Mouse (Mus musculus) cortical plate, adult 2 months (tissue): Measurements from ENCODE around the gene Ptprj. TPM values are rescaled to one million over a fixed set of nuclear protein-coding genes. Genes with fewer than 3 reads are reported as not detected.
"Not testable (repeated sequence)": the region's sequence is repeated elsewhere in the genome, so short reads cannot be mapped to it uniquely, and the experiment has no call there.

ENCODE experiments used
- H3K27ac ChIP-seq: fragments of 200-500 bp; 2 replicates; pipeline ENCODE4 v1.5.1; 2012; ENCODE audit warnings: low read length, control low read depth, inconsistent platforms; ENCODE audit not compliant: insufficient read depth
- H3K4me1 ChIP-seq: fragments of 200-500 bp; 2 replicates; pipeline ENCODE4 v1.6.1; 2011; ENCODE audit warnings: low read length; ENCODE audit not compliant: control insufficient read depth, insufficient read depth
- H3K4me3 ChIP-seq: fragments of 200-500 bp; 2 replicates; pipeline ENCODE4 v1.5.1; 2011; ENCODE audit warnings: mild to moderate bottlenecking, low read length, control low read depth; ENCODE audit not compliant: insufficient read depth
- CTCF ChIP-seq: fragments of 200-500 bp; IDR thresholded peaks from 2 replicates; pipeline ENCODE4 v1.5.1; 2011; ENCODE audit warnings: mild to moderate bottlenecking, control low read depth, low read length; ENCODE audit not compliant: insufficient read depth; ENCODE audit errors: extremely low read depth
- POLR2A ChIP-seq: fragments of 200-500 bp; IDR thresholded peaks from 2 replicates; pipeline ENCODE4 v1.6.1; 2011; ENCODE audit warnings: mild to moderate bottlenecking, low read length, control low read depth; ENCODE audit not compliant: insufficient read depth; ENCODE audit errors: extremely low read depth
- polyA plus RNA-seq: library from polyadenylated mRNA; depleted of rRNA; stranded (reverse); fragments of >200 nt; gene quantifications from 2 replicates; pipeline ENCODE4 v1.2.3, GENCODE M21; 2012

Ptprj gene
- polyA plus RNA-seq, 1 experiment = 36.9 TPM

GRCm38 (mm10) chr2:90579038-90579727 is 1.3 kb downstream of the Ptprj start:
- no peak for TF ChIP-seq CTCF
- 0 out of 2 replicates have a peak, but pooled peaks have one; percentile 24 for TF ChIP-seq POLR2A
- Histone ChIP-seq H3K27ac (peak overlapping the region; percentile 98), H3K4me3 (peak overlapping the region; percentile 95), H3K4me1 (peaks cover 7% of the 10 kb centered on the region; the same call in 1 of the 2 replicates)

DNA sequence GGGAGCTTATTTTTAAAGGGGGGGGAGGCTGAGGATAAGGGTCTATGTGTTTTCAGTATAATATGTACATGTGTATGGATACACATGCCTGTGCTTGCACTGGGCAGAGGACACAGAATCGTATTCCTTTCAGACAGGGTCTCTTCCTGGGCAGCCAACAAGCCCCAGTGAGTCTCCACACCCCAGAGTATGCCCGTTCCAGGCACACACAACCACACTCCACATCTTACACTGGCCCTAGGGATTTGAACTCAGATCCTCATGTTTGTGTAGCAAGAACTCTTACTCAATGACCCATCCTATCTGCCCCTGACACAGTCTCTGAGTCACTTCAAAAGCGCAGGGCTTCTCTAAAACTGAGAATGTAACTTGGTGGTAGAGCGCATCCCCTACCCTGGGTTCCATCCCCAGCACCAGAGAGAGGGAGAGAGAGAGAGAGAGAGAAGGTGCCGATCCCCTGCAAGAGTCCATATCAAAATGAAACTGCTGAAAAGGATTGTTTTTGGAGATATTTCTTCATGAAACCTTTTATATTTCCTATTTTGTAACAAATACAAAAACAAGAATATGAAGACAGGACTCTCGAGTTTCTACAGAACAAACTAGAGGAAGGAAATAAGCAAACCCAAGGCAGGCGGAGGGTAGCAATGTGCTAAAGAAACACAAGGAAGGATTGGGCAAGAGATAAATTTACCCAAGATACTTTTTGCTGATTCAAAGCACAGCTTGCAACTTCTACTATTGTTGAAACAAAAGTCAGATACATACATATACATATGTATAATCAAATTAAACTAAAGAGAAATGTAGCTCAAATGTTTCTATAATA is 2.8 kb downstream of the Ptprj start:
- TF ChIP-seq POLR2A (no peak), CTCF (no peak)

GRCm38 (mm10) chr2:90576936-90577335 is 3.5 kb downstream of the Ptprj start:
- H3K4me1 ChIP-seq = peaks cover 8% of the 10 kb centered on the region; the same call in 1 of the 2 replicates
- no peak overlapping the region for H3K27ac ChIP-seq
- TF ChIP-seq POLR2A (no peak), CTCF (no peak)
- H3K4me3 ChIP-seq = no peak overlapping the region

More for the DNA sequence above, 2.8 kb downstream of the Ptprj start:
- H3K27ac ChIP-seq = no peak overlapping the region
- H3K4me1 ChIP-seq = peaks cover 8% of the 10 kb centered on the region; the same call in 1 of the 2 replicates
- no peak overlapping the region for H3K4me3 ChIP-seq

GRCm38 (mm10) chr2:90576411-90576810 is 4.0 kb downstream of the Ptprj start:
- TF ChIP-seq CTCF = no peak
- TF ChIP-seq POLR2A = no peak
- H3K4me1 ChIP-seq = peaks cover 8% of the 10 kb centered on the region; the same call in 1 of the 2 replicates
- no peak overlapping the region for H3K4me3 ChIP-seq

GRCm38 (mm10) chr2:90575713-90576112 is 4.7 kb downstream of the Ptprj start:
- no peak overlapping the region for H3K27ac ChIP-seq
- no peak for TF ChIP-seq POLR2A
- no peak for TF ChIP-seq CTCF

More at GRCm38 (mm10) chr2:90576411-90576810, 4.0 kb downstream of the Ptprj start:
- H3K27ac ChIP-seq = no peak overlapping the region

DNA sequence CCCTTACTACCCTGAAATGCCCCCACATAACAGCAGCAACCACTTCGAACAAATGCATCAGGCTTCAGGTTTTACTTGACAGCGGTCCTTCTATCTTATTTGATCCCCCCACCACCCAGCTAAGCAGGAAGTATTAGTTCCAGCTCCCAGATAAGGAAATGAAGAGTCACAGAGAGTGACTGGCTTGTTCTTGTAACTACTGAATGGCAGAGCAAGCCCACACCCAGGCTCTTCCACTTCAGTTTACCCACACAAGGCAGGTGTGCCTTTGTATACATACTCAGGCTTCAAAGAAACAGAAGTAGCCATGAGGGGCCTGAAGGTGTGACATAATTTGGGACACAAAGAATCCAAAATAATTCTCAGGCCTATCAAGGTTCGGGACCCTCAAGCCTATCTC is 5.3 kb downstream of the Ptprj start:
- H3K4me3 ChIP-seq = no peak overlapping the region
- TF ChIP-seq POLR2A (no peak), CTCF (no peak)
- H3K4me1 ChIP-seq = peaks cover 5% of the 10 kb centered on the region; the same call in 1 of the 2 replicates
- no peak overlapping the region for H3K27ac ChIP-seq

More at GRCm38 (mm10) chr2:90575713-90576112, 4.7 kb downstream of the Ptprj start:
- Histone ChIP-seq H3K4me3 (no peak overlapping the region), H3K4me1 (peaks cover 5% of the 10 kb centered on the region; the same call in 1 of the 2 replicates)

GRCm38 (mm10) chr2:90574536-90574935 is 5.9 kb downstream of the Ptprj start:
- H3K4me3 ChIP-seq = peak overlapping the region; percentile 20; the same call in 1 of the 2 replicates
- TF ChIP-seq CTCF (no peak), POLR2A (no peak)
- peaks cover 5% of the 10 kb centered on the region; the same call in 1 of the 2 replicates for H3K4me1 ChIP-seq
- H3K27ac ChIP-seq = peak overlapping the region; percentile 68; the same call in 1 of the 2 replicates

DNA sequence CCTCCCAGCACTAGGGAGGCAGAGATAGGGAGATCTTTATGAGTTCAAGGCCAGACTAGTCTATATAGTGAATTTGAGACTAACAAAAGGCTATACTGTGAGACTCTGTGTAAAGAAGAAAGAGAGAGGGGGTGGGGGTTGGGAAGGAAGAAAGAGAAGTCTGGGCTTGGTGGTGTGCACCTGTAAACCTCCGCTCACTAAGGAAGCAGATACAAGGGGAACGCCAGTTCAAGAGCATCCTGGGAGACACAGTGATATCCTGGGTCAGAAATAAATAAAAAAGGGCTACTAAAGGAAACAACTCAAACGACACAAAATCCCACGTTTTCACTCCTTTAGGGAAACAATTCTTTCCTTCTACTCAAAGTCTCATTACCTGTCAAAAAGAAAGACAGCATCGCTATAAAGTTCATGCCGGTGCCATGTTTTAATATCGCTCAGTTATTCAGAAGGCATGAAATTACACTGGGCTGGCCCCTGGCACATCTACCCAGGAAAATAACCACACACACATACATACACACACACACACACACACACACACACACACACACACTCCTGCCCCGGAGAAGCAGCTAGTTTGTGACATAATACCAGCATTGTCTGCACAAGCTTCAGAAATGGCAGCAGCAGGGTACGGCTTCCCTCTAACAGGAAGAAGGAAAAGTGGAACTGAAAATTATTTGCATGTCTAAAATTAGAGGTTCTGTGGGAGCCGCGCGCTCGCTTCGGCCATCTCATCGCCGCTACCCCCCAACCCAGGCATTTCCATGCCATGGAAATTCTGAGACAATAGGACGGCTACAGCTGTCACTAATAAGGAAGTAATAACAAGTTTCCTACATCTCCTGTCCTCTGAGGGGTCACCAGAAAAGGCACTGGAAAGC is 6.6 kb downstream of the Ptprj start:
- H3K4me3 ChIP-seq = peak overlapping the region; percentile 20; the same call in 1 of the 2 replicates
- peak overlapping the region; percentile 68; the same call in 1 of the 2 replicates for H3K27ac ChIP-seq
- H3K4me1 ChIP-seq = peaks cover 7% of the 10 kb centered on the region
- TF ChIP-seq POLR2A = no peak
- TF ChIP-seq CTCF = no peak

DNA sequence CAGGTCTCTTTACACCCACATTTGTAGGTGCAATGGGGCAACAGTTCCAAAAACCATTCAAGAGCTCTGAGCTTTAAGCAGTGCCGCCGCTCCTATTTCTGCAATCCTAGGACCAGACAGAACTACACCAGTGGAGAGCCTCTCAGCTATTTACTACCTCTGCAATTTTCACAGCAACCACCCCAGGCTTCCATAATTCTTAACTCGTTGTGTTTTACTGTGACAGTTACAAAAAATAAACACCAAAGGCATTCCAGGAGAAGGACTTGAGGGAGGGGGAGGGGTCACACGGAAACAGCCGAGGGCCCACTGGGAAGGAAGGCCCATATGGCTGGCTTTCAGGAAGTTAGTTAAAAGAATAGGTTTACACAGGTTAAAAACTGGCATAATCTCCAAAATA is 8.3 kb downstream of the Ptprj start:
- TF ChIP-seq POLR2A (no peak), CTCF (no peak)
- no peak overlapping the region for H3K27ac ChIP-seq
- H3K4me1 ChIP-seq = peaks cover 10% of the 10 kb centered on the region
- H3K4me3 ChIP-seq = no peak overlapping the region

- not testable (repeated sequence) for H3K4me3 ChIP-seq, H3K27ac ChIP-seq
- peaks cover 14% of the 10 kb centered on the region for H3K4me1 ChIP-seq
Observed at GRCm38 (mm10) chr2:90571399-90571798, 9.0 kb downstream of the Ptprj start.
